Comparison of ENCODE assay signal across 8 mouse cellular contexts in the genomic region with DNA sequence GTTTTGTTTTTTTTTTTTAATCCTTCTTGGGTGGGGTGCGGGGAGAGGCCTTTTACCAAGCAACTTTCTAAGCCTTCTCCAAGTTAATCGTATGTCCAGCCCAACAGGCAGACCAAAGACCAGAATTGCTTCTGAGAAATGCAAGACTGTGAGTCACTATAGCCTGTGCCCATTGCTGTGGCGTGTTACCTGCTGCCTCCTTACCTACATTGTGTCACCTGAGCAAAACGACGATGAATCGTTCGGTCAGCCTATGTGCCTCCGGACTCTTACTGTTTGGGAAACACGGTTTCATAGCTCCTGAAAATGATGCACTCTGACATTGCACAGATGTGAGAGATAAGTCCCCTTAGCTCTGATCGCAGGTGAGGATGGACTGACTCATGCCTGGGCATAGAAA. TPM values are rescaled to one million over a fixed set of nuclear protein-coding genes. Genes with fewer than 3 reads are reported as not detected.
DNase-seq lines count a peak whose midpoint lies in the region; ATAC-seq lines count a peak whose summit lies in the region.

No protein-coding gene starts in this region.

- 7% methylated on average over 10 of the region's 10 CpGs for whole genome bisulfite sequencing in limb, embryonic 15.5 days

- H3K27ac ChIP-seq in limb, embryonic 15.5 days: no peak overlapping the region

- H3K4me2 ChIP-seq in limb, embryonic 15.5 days: peak overlapping the region; percentile 98

- no peaks in the 10 kb centered on the region for H3K9me3 ChIP-seq in limb, embryonic 15.5 days

- H3K4me3 ChIP-seq in limb, embryonic 15.5 days: peak overlapping the region; percentile 65

- H3K27me3 ChIP-seq in limb, embryonic 15.5 days: peaks cover 14% of the 10 kb centered on the region

- H3K9ac ChIP-seq in limb, embryonic 15.5 days: no peak overlapping the region

- H3K36me3 ChIP-seq in limb, embryonic 15.5 days: no peaks in the 10 kb centered on the region

- H3K4me1 ChIP-seq in limb, embryonic 15.5 days: peaks cover 7% of the 10 kb centered on the region; the same call in 1 of the 2 replicates

- peak; percentile 2 for DNase-seq in cerebellum, adult 8-10 months
- no peak for DNase-seq in cerebellum, postnatal 4 days (ENCODE audit: low spot score in 2 of 2)
- peak; percentile 24 for DNase-seq in retina, postnatal 1 day
- no peak for DNase-seq in retina, embryonic 14.5 days (ENCODE audit: low spot score)
- peak; percentile 13 for DNase-seq in urinary bladder, postnatal 25 days (ENCODE audit: low spot score)
- no peak for DNase-seq in gastrocnemius, postnatal 36 days
- no peak for DNase-seq in left cerebral cortex, postnatal 14 days (ENCODE audit: low spot score in 2 of 2)

- ATAC-seq in limb, embryonic 15.5 days (ENCODE audit: insufficient number of reproducible peaks, low FRiP score, low TSS enrichment, low read depth): no peak

- intact Hi-C loops in gastrocnemius, postnatal 36 days (cut with DNase I): no loop called here
- intact Hi-C loops in left cerebral cortex, postnatal 14 days (cut with DNase I): no loop called here

RNA-seq across cellular contexts. Expression of a gene that starts 1.0 kb away (rescaled TPM):
- 3.2 and 3.3 TPM in 2 replicates for polyA plus RNA-seq in limb, embryonic 15.5 days (2015; fragmentation: Nextera tagmentation; extraction: Ambion mirVana)
- total RNA-seq in gastrocnemius, postnatal 36 days (2021): under 1 TPM; 0.48 to 0.89 TPM
- 1 to 10 TPM; 2.6 to 3.2 TPM for total RNA-seq in left cerebral cortex, postnatal 14 days (2021)

Comparison
In these comparisons a context has a peak if more than half of its experiments do, and no peak if none do; other contexts are left out.
1. DNase-seq: peak in cerebellum, adult 8-10 months (single experiment), retina, postnatal 1 day (single experiment) and urinary bladder, postnatal 25 days (single experiment); none in cerebellum, postnatal 4 days (0 of 2), retina, embryonic 14.5 days (single experiment), gastrocnemius, postnatal 36 days (0 of 2) and left cerebral cortex, postnatal 14 days (0 of 2).